Mouse (Mus musculus) intestine, embryonic 14.5 days (tissue): ENCODE measurements at regions not wholly inside any gene's neighbourhood (a gene's known extent, or its start where the extent isn't known, plus 50 kb on each side); places are given as distances from the start of the nearest gene placed in this dataset.

ENCODE experiments used
- ATAC-seq: fragments of 200-750 bp; cut with Nextera tagmentation; replicated peaks from 2 replicates; pipeline ENCODE4 v1.8.0; 2017; ENCODE audit warnings: low read depth, moderate number of reproducible peaks, moderate TSS enrichment, moderate library complexity; ENCODE audit not compliant: low FRiP score, low TSS enrichment
- DNase-seq: peaks from one replicate; pipeline ENCODE4 v3.0.0-alpha.2; 2018; ENCODE audit warnings: low spot score
- H3K27ac ChIP-seq: fragments of 300-500 bp; sonication (generic); 2 replicates; pipeline ENCODE4 v1.5.1; 2014; ENCODE audit warnings: low read depth, mild to moderate bottlenecking, control low read depth
- H3K27me3 ChIP-seq: fragments of 300-500 bp; sonication (generic); replicated peaks from 2 replicates; pipeline ENCODE4 v1.6.1; 2014; ENCODE audit warnings: low read length, control low read depth; ENCODE audit not compliant: control insufficient read depth, insufficient read depth
- H3K36me3 ChIP-seq: fragments of 300-500 bp; sonication (generic); 2 replicates; pipeline ENCODE4 v1.6.1; 2014; ENCODE audit warnings: low read length, control low read depth; ENCODE audit not compliant: control insufficient read depth, insufficient read depth
- H3K4me1 ChIP-seq: fragments of 300-500 bp; sonication (generic); replicated peaks from 2 replicates; pipeline ENCODE4 v1.6.1; 2014; ENCODE audit warnings: low read length, control low read depth, mixed read lengths; ENCODE audit not compliant: control insufficient read depth, insufficient read depth
- H3K4me2 ChIP-seq: fragments of 300-500 bp; sonication (generic); 2 replicates; pipeline ENCODE4 v1.6.1; 2014; ENCODE audit warnings: low read length
- H3K4me3 ChIP-seq: fragments of 300-500 bp; sonication (generic); 2 replicates; pipeline ENCODE4 v1.5.1; 2014; ENCODE audit warnings: low read depth, low read length, control low read depth, mixed read lengths
- H3K9ac ChIP-seq: fragments of 300-500 bp; sonication (generic); 2 replicates; pipeline ENCODE4 v1.6.1; 2014; ENCODE audit warnings: mild to moderate bottlenecking, low read length
- H3K9me3 ChIP-seq: fragments of 300-500 bp; sonication (generic); 2 replicates; pipeline ENCODE4 v1.6.1; 2016; ENCODE audit warnings: low read length, control low read depth; ENCODE audit not compliant: control insufficient read depth
- WGBS: fragments of 180-500 bp; shearing (Covaris S2); extraction: QIAGEN DNeasy Blood & Tissue Kit; methylation state at CpG from one replicate; pipeline ENCODE4 v1.1.7; 2014; 5-methylcytosine and 5-hydroxymethylcytosine counted together

DNA sequence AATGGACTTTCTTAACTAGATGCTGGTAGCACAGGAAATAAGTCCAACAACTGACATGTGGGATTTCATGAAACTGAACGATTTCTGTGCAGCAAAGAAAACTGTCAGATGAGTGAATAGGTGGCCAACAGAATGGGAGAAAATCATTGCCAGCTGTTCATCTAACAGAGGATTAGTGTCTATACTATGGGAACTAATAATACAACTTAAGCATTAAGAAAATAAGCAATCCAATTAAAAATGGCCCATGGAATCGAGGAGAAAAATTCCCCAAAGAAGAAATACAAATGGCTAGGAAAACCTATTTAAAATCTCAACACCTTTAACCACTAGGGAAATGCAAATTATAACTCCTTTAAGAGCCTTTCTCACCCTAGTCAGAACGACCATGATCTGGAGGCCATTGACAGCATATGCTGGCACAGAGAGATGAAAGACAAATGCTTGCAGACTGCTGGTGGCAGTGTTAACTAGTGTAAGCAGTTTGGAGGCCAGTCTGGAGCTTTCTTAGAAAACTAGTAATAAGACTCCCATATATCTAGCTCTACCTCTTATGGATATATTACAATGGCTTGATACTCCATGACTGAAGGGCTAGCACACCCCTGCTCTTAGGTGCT is 521.6 kb downstream of the Tmem182 start:
- no peak overlapping the region for H3K4me3 ChIP-seq
- ATAC-seq (no peak), DNase-seq (no peak)
- no peak overlapping the region for H3K4me2 ChIP-seq
- H3K27ac ChIP-seq, result no peak overlapping the region
- no peaks in the 10 kb centered on the region for H3K27me3 ChIP-seq
- no peaks in the 10 kb centered on the region for H3K9me3 ChIP-seq
- no peaks in the 10 kb centered on the region for H3K4me1 ChIP-seq
- H3K36me3 ChIP-seq, result no peaks in the 10 kb centered on the region
- no peak overlapping the region for H3K9ac ChIP-seq
- WGBS, result 51% methylated on average over 3 of the region's 3 CpGs

- ATAC-seq (no peak), DNase-seq (no peak)
- no peak overlapping the region for H3K4me3 ChIP-seq
- WGBS, result 72% methylated on average over 16 of the region's 16 CpGs
- no peaks in the 10 kb centered on the region for H3K36me3 ChIP-seq
- no peaks in the 10 kb centered on the region for H3K27me3 ChIP-seq
- no peaks in the 10 kb centered on the region for H3K4me1 ChIP-seq
- no peak overlapping the region for H3K9ac ChIP-seq
- H3K27ac ChIP-seq, result no peak overlapping the region
- H3K9me3 ChIP-seq, result no peaks in the 10 kb centered on the region
- no peak overlapping the region for H3K4me2 ChIP-seq
Measured at GRCm38 (mm10) chr1:41349798-41350758, 544.7 kb downstream of the Tmem182 start.

DNA sequence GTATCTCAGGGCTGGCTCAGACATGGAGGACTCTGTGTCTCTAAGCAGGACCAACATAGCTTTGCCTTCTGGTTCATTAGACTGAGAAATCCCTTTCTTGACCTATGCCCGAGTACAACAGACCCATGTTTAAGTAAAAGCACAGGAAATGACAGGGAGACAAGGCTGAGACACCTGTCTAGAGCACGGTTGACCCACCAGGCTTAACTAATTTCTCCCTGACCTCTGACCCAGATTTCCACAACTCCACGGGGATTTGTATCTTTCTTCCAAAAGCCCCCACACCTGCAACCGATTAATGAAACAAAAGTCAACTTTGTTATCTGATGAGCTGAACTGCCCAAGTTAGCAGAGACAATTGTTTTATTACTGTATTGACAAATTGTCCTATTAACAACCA is 553.7 kb downstream of the Tmem182 start:
- H3K4me2 ChIP-seq, result no peak overlapping the region
- no peaks in the 10 kb centered on the region for H3K4me1 ChIP-seq
- H3K36me3 ChIP-seq, result no peaks in the 10 kb centered on the region
- ATAC-seq (no peak), DNase-seq (no peak)
- 25% methylated on average over 4 of the region's 4 CpGs for WGBS
- H3K9ac ChIP-seq, result no peak overlapping the region
- no peaks in the 10 kb centered on the region for H3K9me3 ChIP-seq
- no peaks in the 10 kb centered on the region for H3K27me3 ChIP-seq
- no peak overlapping the region for H3K27ac ChIP-seq
- no peak overlapping the region for H3K4me3 ChIP-seq

DNA sequence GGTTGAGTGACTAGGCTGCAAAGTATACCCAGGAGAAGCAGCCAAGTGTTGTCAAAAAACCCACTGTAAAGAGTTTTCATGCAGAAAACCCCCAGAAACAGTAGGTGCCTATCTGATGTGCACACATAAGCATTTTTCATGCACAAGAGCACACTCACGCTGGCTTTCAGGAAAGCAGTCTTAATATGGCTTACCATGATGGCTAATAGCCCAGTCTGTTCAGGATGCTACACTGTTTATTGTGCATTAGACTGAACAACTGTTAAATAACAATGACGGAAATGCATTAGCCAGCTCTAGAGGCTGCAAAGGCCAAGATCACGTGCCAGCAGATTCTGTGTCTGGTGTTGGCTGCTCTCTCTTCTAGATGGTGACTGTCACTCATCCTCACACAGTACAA is 556.1 kb downstream of the Tmem182 start:
- 74% methylated on average over 3 of the region's 3 CpGs for WGBS
- Histone ChIP-seq H3K9ac (no peak overlapping the region), H3K36me3 (no peaks in the 10 kb centered on the region), H3K27me3 (no peaks in the 10 kb centered on the region), H3K4me3 (no peak overlapping the region), H3K9me3 (no peaks in the 10 kb centered on the region), H3K27ac (no peak overlapping the region), H3K4me2 (no peak overlapping the region), H3K4me1 (no peaks in the 10 kb centered on the region)
- DNase-seq, result no peak
- no peak for ATAC-seq

- ATAC-seq (no peak), DNase-seq (no peak)
- no peak overlapping the region for H3K9ac ChIP-seq
- no peaks in the 10 kb centered on the region for H3K36me3 ChIP-seq
- H3K4me3 ChIP-seq, result no peak overlapping the region
- 71% methylated on average over 4 of the region's 4 CpGs for WGBS
- H3K27ac ChIP-seq, result no peak overlapping the region
- no peaks in the 10 kb centered on the region for H3K4me1 ChIP-seq
- no peaks in the 10 kb centered on the region for H3K27me3 ChIP-seq
- H3K9me3 ChIP-seq, result no peaks in the 10 kb centered on the region
- no peak overlapping the region for H3K4me2 ChIP-seq
Measured at GRCm38 (mm10) chr1:41380013-41380412, 574.6 kb downstream of the Tmem182 start.

- Histone ChIP-seq H3K4me3 (no peak overlapping the region), H3K27me3 (no peaks in the 10 kb centered on the region), H3K9ac (no peak overlapping the region), H3K36me3 (no peaks in the 10 kb centered on the region), H3K9me3 (no peaks in the 10 kb centered on the region), H3K4me1 (no peaks in the 10 kb centered on the region), H3K27ac (no peak overlapping the region), H3K4me2 (no peak overlapping the region)
- ATAC-seq (no peak), DNase-seq (no peak)
- WGBS, result 63% methylated on average over 7 of the region's 7 CpGs
Measured at GRCm38 (mm10) chr1:41381487-41381886, 576.1 kb downstream of the Tmem182 start.

DNA sequence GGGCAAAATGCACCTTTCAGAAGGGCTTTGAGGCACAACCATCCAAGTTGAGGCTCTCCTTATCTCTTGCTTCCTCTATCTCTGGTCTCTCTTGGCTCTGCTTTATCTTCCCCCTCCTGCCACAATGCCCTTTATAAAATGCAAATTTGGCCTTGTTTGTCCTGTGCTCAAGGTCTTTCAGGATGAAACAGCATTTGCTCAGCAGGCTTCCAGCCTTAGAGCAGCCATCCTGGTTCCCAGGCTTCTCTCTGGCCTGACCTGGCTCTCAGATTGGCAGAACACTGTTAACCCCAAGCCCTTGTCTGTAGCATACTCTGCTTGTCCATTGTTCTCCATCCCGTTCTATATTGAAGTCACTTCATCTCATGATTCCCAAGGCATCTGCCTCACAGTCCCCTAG is 579.3 kb downstream of the Tmem182 start:
- 48% methylated on average over 1 of the region's 1 CpGs for WGBS
- no peak overlapping the region for H3K4me3 ChIP-seq
- H3K4me1 ChIP-seq, result no peaks in the 10 kb centered on the region
- DNase-seq (no peak), ATAC-seq (no peak)
- no peaks in the 10 kb centered on the region for H3K9me3 ChIP-seq
- H3K36me3 ChIP-seq, result no peaks in the 10 kb centered on the region
- no peak overlapping the region for H3K4me2 ChIP-seq
- H3K9ac ChIP-seq, result no peak overlapping the region
- H3K27ac ChIP-seq, result no peak overlapping the region
- H3K27me3 ChIP-seq, result no peaks in the 10 kb centered on the region

DNA sequence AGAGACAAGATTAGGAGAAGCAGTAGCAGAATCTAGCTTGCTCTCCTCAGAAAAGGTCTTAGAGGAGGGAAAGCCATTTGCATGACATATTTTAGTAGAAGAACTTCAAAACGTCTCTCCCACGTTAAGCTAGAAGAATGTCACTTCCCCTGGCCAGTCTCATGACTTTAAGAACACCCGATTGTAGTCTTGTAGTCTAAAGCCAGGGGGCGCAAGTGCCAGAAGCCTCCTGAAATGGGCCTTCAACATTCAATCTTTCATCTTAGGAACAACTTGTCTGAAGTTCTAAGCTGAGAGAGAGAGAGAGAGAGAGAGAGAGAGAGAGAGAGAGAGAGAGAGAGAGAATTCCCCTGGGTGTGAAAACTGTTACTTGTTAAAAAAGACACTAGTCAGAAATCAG is 581.0 kb downstream of the Tmem182 start:
- Histone ChIP-seq H3K4me2 (no peak overlapping the region), H3K36me3 (no peaks in the 10 kb centered on the region), H3K27ac (no peak overlapping the region), H3K4me3 (no peak overlapping the region), H3K9ac (no peak overlapping the region), H3K9me3 (no peaks in the 10 kb centered on the region), H3K4me1 (no peaks in the 10 kb centered on the region; the same call in 1 of the 2 replicates), H3K27me3 (no peaks in the 10 kb centered on the region)
- 59% methylated on average over 4 of the region's 4 CpGs for WGBS
- DNase-seq, result no peak
- ATAC-seq, result no peak
